Mouse (Mus musculus) CD4-positive, CD25-positive, alpha-beta regulatory T cell, adult 2 months (primary cell): ENCODE measurements around the gene C8g.

Experiments used
- DNase-seq: peaks from one replicate; pipeline ENCODE4 v3.0.0-alpha.2; 2012; ENCODE audit warnings: low read depth, low spot score

The C8g gene

DNA sequence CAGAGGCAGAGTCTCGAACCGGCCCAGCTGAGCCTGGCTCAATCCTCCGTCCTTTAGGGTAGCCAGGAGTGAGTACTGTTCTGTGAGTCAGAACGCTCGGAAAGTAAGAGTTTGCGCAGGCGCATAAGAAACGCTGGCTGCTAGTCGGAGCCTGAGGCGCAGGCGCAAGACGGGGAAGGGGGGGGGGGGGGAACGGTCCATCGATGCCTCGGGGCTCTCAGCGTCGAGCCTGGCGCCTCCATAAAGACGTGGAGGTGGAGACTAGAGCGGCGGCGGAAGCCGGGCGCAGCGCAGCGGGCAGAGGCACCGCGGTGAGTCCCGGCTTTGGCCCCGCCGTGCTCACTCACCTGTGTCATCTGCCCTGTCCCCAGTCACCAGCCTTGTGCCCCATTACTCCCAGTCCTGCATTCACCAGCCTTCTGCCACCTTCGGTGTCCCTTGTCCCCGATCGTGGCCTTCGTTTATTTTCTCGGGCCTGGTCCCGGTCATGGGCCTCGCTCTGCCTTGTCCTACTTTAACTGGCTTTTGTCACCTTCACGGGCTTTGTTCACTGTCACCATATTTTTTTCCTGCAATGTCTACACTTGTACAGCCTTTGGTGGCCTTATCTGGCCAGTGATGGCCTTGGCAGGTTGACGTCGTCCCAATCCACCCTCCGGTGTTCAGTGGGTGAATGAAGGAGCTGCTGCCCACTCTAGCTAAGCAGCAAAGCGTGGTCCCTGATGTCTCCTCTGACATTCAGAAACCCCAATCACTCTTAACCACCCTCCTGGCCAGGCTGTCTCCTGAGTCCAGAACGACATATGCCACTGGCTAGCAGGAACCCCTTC is 728 bp downstream of the C8g start, which contains the start of gene Fbxw5:
TSS of gene Fbxw5 (plus strand) at position 175 of the 830 bp plus-strand sequence.
- DNase-seq = peak; percentile 97

GRCm38 (mm10) chr2:25500071-25500575 is 1.4 kb downstream of the C8g start:
- no peak for DNase-seq

DNA sequence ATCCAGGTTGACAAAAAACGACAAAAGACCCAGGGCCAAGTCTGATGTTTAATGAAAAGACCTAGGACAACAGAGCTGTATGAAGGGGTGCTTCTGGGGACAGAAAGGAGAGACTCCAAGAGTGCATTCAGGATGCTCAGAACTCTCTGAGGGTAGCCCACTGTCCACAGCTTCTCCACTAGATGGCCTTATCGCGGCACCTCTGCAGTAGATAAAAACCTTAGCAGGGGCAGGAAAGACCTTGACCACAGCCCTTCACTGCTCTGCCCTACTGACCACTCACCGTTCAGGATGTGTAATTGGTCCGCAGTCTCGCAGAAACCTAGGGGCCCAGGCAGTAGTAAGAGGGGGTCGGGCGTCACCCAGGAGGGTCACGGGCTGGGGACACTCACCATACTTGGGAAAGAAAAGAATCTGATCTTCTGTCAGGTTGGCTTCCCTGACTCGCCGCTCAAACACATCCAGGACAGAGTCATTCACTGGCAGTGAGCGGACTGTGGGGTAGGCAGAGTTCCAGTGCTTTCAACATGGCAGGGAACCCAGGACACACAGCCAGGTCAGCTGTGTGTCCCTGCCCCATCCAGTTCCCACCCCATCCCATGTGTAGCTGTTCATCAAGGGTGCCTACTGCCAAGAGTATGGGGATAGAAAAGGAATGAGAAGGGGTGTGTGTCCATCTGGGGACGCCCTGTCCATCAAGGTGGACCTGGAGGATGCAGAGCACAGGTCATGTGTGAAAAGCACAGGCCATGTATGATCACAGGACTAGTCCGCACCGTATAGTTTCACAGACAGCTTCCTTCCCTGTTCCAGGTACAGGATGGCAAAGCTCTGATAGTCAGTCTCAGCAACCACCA is 2.7 kb downstream of the C8g start:
- no peak for DNase-seq

- peak; percentile 40 for DNase-seq
Measured at GRCm38 (mm10) chr2:25497846-25498575, 3.5 kb downstream of the C8g start.

DNA sequence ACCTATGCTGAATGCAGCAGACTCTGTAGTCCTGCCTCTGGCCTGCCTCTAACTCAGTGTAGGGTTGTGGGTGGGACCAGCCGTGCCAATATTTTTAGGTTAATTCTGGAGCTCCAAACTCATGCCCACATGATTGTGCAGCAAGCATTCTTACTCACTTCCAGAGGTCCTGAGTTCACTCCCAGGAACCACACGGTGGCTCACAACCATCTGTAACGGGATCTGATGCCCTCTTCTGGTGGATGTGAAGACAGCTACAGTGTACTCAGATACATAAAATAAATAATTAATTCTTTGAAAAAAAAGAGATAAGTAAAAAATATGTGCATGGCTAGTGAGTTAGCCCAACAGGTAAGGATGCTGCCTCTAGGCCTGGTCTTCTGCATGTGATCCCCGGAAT is 5.1 kb downstream of the C8g start:
- DNase-seq = peak; percentile 70

- no peak for DNase-seq
Measured at GRCm38 (mm10) chr2:25493476-25493961, 8.0 kb downstream of the C8g start, which contains the start of gene Lcn12. TSS of gene Lcn12 (minus strand) at chr2:25493911.

GRCm38 (mm10) chr2:25492988-25493387 is 8.5 kb downstream of the C8g start:
- no peak for DNase-seq

- no peak for DNase-seq
Measured at GRCm38 (mm10) chr2:25488671-25489068, 12.8 kb downstream of the C8g start.

DNA sequence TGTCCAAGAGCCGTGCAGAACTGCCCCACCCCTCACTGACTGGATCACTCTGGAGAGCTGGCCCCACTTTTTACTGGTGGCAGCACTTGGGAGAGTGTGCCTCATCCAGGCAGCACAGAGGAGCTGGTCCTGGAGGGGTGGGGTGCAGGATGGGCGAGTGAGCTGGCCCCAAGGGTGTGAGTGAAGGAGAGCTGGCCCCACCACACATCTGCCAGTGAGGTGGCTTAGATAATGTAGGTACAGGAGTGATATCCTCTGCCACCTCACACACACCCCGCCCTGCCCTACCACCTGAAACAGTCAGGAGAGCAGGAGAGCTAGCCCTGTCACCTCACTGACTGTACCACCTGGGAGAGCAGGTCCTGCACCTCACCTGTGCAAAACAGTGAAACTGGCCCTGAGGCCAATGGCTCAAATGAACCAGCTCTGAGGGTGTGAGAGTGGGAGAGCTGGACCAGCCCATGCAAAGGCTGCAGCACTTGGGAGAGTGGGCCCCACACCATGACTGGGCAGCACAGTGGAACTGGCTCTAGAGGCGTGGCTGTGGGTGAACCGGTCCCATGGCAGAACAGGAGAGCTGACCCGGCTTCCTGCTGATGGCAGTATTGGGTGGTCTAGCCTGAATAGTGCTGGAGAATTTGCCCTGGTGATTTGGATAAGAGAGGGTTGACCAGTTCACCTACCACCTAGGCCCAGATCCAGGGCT is 13.4 kb downstream of the C8g start:
- DNase-seq = no peak

DNA sequence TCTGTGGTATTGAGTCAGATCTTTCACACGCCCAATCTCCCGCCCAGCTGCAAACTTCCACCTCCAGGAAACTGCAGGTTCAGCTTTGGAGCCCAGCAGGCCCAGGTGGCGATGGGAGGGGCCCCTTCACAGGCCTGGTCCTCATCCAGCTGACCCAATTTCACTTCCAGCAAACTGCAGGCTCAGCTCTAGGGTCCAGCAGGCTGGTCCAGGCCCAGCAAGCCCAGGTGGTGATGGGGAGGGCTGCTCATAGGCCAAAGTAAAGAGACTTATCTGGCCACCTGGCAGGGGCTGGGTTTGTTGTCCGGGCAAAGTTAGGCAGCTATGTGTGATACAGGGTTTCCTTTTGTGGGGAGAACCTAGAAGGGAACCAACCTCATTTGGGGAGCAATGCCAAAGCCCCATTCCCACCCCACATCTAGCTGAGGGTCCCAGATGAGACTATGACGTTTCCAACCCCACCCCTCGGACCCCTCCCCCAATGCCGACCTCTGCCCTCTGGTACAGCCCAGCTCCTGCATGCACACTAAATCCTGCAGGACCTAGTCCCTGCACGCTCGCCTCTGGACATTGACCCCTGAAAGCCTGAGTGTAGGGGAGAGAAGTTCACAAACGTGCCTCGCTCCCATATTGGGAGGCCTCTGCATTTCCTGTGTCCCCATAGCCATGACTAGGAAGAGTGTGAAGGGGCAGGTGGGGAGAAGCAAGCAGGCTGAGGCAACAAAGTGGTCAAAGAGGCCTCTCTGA is 16.4 kb downstream of the C8g start:
- DNase-seq = no peak

- DNase-seq = peak; percentile 90
Measured at GRCm38 (mm10) chr2:25482969-25483368, 18.6 kb downstream of the C8g start.

DNA sequence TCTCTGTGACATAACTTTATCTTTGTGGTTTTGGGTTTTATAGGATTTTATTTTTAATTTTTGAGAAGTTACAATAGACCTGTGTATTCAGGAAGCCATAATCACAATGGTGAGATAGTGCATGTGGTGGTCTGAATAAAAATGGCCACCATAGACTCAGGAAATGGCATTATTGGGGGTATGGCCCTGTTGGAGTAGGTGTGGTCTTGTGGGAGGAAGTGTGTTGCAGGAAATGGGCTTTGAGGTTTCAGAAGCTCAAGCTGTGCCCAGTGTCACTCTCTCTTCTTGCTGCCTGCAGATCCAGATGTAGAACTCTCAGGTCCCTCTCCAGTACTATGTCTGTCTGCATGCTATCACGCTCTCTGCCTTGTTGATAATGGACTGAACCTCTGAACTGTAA is 21.0 kb downstream of the C8g start:
- no peak for DNase-seq

DNA sequence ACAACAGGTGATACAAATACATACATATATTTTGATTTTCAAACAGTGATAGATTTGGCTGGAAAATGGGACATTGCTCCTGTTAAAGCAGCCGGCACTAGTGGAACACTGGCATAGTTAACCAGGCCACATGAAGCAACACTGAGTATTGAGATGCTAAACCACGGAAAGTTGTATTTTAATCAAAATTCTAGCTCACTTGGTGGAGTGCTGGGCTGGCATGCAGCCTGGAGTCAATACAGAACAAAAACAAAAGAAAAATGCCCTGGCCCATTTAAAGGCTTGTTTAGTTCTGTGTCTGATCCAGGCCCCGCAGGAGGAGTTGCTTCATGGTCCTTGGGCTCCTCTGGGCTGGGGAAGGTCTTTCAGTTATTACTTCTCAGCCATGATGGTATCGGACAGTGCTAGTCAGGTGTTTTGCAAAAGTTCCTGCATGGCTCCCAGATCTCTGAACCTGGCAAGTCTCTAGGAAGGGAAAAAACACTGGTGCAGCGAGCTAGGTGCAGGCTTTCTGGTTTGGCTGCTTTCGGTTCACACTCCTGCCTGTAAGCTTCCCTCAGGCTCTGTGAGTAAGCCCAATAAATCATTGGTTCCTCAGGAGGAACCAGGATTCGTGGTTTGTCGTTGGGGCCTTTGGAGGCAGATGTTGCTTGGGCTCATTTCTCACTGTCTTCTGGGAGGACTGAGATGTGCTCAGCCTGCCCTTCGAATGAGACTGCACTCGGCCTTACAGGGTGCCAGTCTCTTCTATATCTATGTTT is 21.8 kb downstream of the C8g start:
- no peak for DNase-seq

DNA sequence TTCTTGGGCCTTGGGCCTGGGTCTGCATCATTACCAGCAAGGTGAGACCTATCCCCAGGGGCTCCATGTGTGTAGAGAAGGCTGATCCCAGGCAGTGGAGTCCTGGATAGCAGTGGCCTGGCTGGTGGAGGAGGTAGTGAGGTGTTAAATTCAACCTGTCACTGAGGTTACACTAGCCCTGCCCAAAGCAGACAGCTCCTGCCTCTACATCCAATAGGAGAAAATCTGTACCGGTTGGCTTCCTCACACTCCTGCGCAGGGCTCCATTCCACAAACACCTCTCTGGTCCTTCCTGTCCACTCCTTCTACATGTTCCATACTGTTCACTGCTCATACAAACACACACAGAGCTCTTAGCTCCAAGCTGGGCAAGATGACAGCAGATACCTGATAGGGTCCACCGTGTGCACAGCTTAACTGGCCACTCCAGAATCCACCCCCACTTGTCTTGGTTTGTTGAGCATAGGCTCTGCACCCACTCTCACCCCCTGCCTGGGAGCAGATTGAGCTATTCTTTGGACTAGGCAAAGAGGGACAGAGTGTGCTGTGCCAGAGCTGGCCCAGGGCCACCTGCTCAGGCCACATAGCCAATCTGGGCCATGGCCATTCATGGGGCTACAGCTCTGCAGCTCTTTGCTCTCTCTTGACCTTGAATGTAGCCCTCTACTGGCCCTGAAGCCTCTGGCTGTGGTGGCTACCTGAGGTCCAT is 23.4 kb downstream of the C8g start:
- DNase-seq = no peak

GRCm38 (mm10) chr2:25477541-25477940 is 24.0 kb downstream of the C8g start:
- DNase-seq = no peak

DNA sequence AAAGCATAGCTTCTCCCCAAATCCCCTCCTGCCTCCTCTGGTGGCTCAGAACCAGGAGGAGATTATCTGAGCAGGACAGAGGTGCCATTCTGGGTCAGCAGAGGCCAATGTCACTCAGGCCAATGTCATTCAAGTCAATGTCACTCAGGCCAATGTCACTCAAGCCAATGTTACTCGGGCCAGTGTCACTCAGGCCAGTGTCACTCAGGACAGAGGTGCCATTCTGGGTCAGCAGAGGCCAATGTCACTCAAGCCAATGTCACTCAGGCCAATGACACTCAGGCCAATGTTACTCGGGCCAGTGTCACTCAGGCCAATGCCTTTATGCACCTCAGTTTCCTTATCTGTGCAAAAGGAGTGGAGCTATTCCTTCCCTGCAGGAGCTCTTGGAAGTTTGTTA is 29.0 kb downstream of the C8g start:
- no peak for DNase-seq

- no peak for DNase-seq
Measured at GRCm38 (mm10) chr2:25469969-25470368, 31.6 kb downstream of the C8g start, which contains the start of gene Ptgds. TSS of gene Ptgds (minus strand) at chr2:25470046.
